Mouse (Mus musculus) stomach, embryonic 15.5 days (tissue): ENCODE measurements around the gene Gm5150. TPM values are rescaled to one million over a fixed set of nuclear protein-coding genes. Genes with fewer than 3 reads are reported as not detected.

ENCODE experiments used
- microRNA-seq: library from miRNA; unstranded; fragments of <30 nt; microRNA quantifications from one replicate; pipeline ENCODE4, GENCODE M21; 2016
- polyA plus RNA-seq: library from polyadenylated mRNA; unstranded; fragments of >200 nt; fragmentation: Nextera tagmentation; extraction: Ambion mirVana; gene quantifications from 2 replicates; pipeline ENCODE4 v1.2.1, GENCODE M21; 2015

Gene Gm5150
- polyA plus RNA-seq, 1 experiment from 2014 or later: 0.36 TPM

Small RNA genes within 50 kb of the gene (microRNA-seq; reads per million reads assigned to microRNA genes)
- not detected for gene Gm24694

Other genes with a start within 250 kb of the Gm5150 start
- gene Sirpb1c, start 157.9 kb downstream of the Gm5150 start, polyA plus RNA-seq: 0.85 and 1.2 TPM in 2 replicates